Mouse (Mus musculus): ENCODE measurements around the gene Efcab10. TPM values are rescaled to one million over a fixed set of nuclear protein-coding genes. Genes with fewer than 3 reads are reported as not detected.

Gene Efcab10
- not detected for polyA plus RNA-seq (2014; fragmentation: Illumina TruSeq; extraction: RNeasy Lipid Tissue Mini Kit (QIAGEN cat#74804); ENCODE audit: low read depth, low replicate concordance)

GRCm38 (mm10) chr12:33394804-33395623 is at the start of gene Efcab10:
Efcab10 (plus strand) TSS chr12:33394854.

DNA sequence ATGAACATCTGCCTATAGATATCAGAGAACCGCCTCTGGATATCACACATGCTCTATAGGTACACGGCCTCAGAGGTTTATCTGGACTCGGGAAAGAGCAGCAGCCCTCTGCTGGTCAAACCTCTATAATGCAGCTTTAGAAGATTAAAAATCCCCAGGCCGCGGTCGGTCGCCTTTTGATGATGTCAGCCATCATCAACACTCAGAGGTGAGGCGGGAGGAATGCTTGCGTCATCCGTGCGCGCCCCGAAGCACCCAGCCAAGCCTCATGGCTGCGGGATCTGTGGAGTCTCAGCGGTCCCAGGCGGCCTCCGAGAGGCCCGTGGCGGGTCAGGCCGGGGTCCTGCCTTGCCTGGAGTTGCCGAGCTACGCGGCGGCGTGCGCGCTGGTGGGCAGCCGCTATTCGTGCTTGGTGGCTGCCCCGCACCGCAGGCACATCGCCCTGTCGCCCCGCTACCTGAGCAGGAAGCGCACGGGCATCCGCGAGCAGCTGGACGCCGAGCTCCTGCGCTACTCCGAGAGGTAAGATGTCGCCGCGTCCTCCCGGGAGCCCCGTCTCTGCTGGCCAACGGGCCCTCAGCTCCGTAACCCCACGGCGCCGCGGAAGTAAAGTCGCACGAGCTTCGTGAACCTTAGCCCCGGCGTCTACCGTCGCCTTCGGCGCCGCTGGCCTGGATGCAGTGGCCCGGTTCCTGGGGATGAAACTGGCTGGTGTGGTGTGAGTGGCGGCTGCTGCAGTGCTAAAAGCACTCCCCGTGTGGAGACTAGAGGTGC is 34.9 kb downstream of the Efcab10 start, which contains the start of gene Twistnb:
Twistnb (plus strand) TSS at position 249 of the 774 bp plus-strand sequence.

Other genes with a start within 250 kb of the Efcab10 start
- gene Atxn7l1, start 247.2 kb upstream of the Efcab10 start, polyA plus RNA-seq (2014; fragmentation: Illumina TruSeq; extraction: RNeasy Lipid Tissue Mini Kit (QIAGEN cat#74804); ENCODE audit: low read depth, low replicate concordance): 19.0 TPM
- 33.0 TPM for gene Twistnb, start 34.8 kb downstream of the Efcab10 start, polyA plus RNA-seq (2014; fragmentation: Illumina TruSeq; extraction: RNeasy Lipid Tissue Mini Kit (QIAGEN cat#74804); ENCODE audit: low read depth, low replicate concordance)

Data from kidney, adult 10 weeks (tissue).